Mouse (Mus musculus): ENCODE measurements around the gene Fut2.

GRCm38 (mm10) chr7:45598960-45599879 is 67.0 kb downstream of the Fut2 start:
- TF ChIP-seq CTCF (IDR thresholded peaks at IDR 0.05; ENCODE audit: extremely low read depth, insufficient read length, insufficient replicate concordance, low read depth, low read length) (no peak), POLR2A (IDR thresholded peaks at IDR 0.05; ENCODE audit: low read depth, low read length) (no peak)
